Mouse (Mus musculus): Measurements from ENCODE around the gene Cyb5d1. TPM values are rescaled to one million over a fixed set of nuclear protein-coding genes. Genes with fewer than 3 reads are reported as not detected.

Gene Cyb5d1
- polyA plus RNA-seq, 1 experiment, result 23.0 TPM

DNA sequence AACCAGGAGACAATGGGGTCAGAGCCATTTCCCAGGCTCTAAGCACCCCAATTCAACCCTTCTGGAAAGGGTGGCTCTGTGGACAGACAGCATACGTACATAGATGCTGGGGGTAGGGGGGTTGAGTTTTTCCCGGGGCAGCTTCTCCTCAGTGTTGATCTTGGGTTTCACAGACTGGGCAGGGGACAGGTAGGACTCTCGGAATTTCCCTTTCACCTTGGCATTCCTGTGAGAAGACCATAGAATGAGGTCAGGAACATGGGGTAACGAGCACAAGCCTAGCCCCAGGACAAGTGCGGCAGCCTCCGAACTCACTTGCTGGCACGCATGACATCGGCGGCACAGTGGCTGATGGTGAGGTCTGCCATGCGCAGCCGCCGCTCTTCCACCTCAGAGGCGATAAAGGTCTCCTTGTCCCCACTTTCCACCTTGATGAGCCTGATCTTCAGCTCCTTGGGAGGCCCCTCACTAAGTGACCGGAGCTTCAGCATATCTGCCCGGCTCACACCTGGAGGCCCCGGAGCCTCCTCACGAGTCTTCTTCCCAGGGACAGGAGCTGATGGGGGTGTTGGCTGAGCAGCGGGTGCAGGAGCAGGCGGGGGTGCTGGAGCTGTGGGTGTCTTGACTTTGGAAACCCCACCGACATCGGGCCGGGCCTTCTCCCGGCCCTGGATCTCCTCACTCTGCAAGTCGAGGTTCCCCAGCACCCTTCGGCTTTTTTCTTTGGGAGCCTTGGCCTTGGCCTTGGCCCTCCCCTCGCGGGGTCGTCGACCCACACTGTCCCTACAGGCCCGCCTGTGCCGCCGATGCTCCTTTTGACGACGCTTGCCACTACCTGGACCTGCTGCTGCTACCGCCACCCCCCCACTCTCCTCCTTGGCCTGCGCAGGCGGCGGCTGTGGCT is 8.5 kb upstream of the Cyb5d1 start:
- no peaks in the 10 kb centered on the region for H3K27me3 ChIP-seq (ENCODE audit: control insufficient read depth, insufficient read depth, insufficient read length)
- peaks cover 21% of the 10 kb centered on the region for H3K79me2 ChIP-seq (ENCODE audit: control insufficient read depth, insufficient read depth)
- no peak for TF ChIP-seq USF1 (IDR thresholded peaks at IDR 0.05; ENCODE audit: low read depth)
- TF ChIP-seq TCF12 (IDR thresholded peaks at IDR 0.05; ENCODE audit: insufficient read depth, poor library complexity, severe bottlenecking), result no peak
- peak; percentile 48 for TF ChIP-seq POLR2A (IDR thresholded peaks at IDR 0.05; ENCODE audit: insufficient read length, low read depth)
- TF ChIP-seq MYOG (IDR thresholded peaks at IDR 0.05; ENCODE audit: control insufficient read depth in 1 of 3, insufficient read depth in 1 of 3, insufficient read length in 2 of 3, low read depth in 2 of 3), result peak in 1 of 3 experiments; percentile 2
- TF ChIP-seq POLR2AphosphoS2 (IDR thresholded peaks at IDR 0.05; ENCODE audit: insufficient read length, low read depth), result peak; percentile 87
- no peak for TF ChIP-seq MYOD1 (IDR thresholded peaks at IDR 0.05; ENCODE audit: control insufficient read depth in 1 of 3, insufficient read length in 2 of 3, low read depth in 2 of 3)
- no peak for TF ChIP-seq E2F4 (IDR thresholded peaks at IDR 0.05; ENCODE audit: insufficient read depth)
- H3K36me3 ChIP-seq (ENCODE audit: control insufficient read depth, insufficient read depth), result peaks cover 60% of the 10 kb centered on the region
- no peak overlapping the region for H3ac ChIP-seq (ENCODE audit: control insufficient read depth, insufficient read length)
- no peak overlapping the region for H3K4me2 ChIP-seq (ENCODE audit: low read depth)
- H3K4me3 ChIP-seq, result no peak overlapping the region

DNA sequence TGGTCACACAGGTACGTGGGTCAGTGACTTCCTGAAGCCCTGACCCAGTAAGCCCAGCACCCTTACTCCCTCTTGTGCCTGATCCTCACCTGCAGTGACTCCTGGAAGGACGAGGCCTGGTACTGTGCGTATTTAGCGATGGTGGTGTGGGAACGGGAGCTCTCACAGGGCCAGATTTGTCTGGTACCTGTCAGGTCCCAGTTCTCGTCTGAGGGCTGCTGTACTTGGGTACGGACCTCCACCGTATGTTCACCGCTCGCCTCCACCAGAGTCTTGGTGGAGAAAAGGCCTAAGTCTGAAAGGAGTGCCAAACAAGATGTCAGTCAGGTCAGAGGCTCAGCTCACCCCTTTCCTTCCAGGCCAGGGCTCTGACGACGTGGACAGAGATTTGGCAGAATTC is 6.6 kb upstream of the Cyb5d1 start:
- peaks cover 2% of the 10 kb centered on the region for H3K79me2 ChIP-seq (ENCODE audit: control insufficient read depth, insufficient read depth)
- H3K27me3 ChIP-seq (ENCODE audit: control insufficient read depth, insufficient read depth, insufficient read length), result no peaks in the 10 kb centered on the region
- no peak overlapping the region for H3K4me2 ChIP-seq (ENCODE audit: low read depth)
- H3ac ChIP-seq (ENCODE audit: control insufficient read depth, insufficient read length), result no peak overlapping the region
- H3K4me3 ChIP-seq, result no peak overlapping the region
- H3K36me3 ChIP-seq (ENCODE audit: control insufficient read depth, insufficient read depth), result peaks cover 53% of the 10 kb centered on the region
- TF ChIP-seq E2F4 (IDR thresholded peaks at IDR 0.05; ENCODE audit: insufficient read depth) (no peak), POLR2AphosphoS2 (IDR thresholded peaks at IDR 0.05; ENCODE audit: insufficient read length, low read depth) (peak; percentile 81)

GRCm38 (mm10) chr11:69401210-69401637 is 5.8 kb upstream of the Cyb5d1 start:
- no peaks in the 10 kb centered on the region for H3K27me3 ChIP-seq (ENCODE audit: control insufficient read depth, insufficient read depth, insufficient read length)
- H3ac ChIP-seq (ENCODE audit: control insufficient read depth, insufficient read length), result no peak overlapping the region
- H3K36me3 ChIP-seq (ENCODE audit: control insufficient read depth, insufficient read depth), result peaks cover 50% of the 10 kb centered on the region
- no peak overlapping the region for H3K4me2 ChIP-seq (ENCODE audit: low read depth)
- TF ChIP-seq REST (IDR thresholded peaks at IDR 0.05; ENCODE audit: insufficient read depth, insufficient read length) (no peak), TCF12 (IDR thresholded peaks at IDR 0.05; ENCODE audit: insufficient read depth, poor library complexity, severe bottlenecking) (no peak), POLR2A (IDR thresholded peaks at IDR 0.05; ENCODE audit: insufficient read length, low read depth) (peak; percentile 55), MYOD1 (IDR thresholded peaks at IDR 0.05; ENCODE audit: control insufficient read depth in 1 of 3, insufficient read length in 2 of 3, low read depth in 2 of 3) (peak in 1 of 3 experiments; percentile 9), MYOG (IDR thresholded peaks at IDR 0.05; ENCODE audit: control insufficient read depth in 1 of 3, insufficient read depth in 1 of 3, insufficient read length in 2 of 3, low read depth in 2 of 3) (no peak), SRF (IDR thresholded peaks at IDR 0.05; ENCODE audit: control insufficient read depth, insufficient read length, low read depth) (no peak), USF1 (IDR thresholded peaks at IDR 0.05; ENCODE audit: low read depth) (no peak), POLR2AphosphoS2 (IDR thresholded peaks at IDR 0.05; ENCODE audit: insufficient read length, low read depth) (peak; percentile 96)
- no peak overlapping the region for H3K4me3 ChIP-seq
- H3K79me2 ChIP-seq (ENCODE audit: control insufficient read depth, insufficient read depth), result no peaks in the 10 kb centered on the region

- TF ChIP-seq MYOD1 (IDR thresholded peaks at IDR 0.05; ENCODE audit: control insufficient read depth in 1 of 3, insufficient read length in 2 of 3, low read depth in 2 of 3), result no peak
- no peak for TF ChIP-seq REST (IDR thresholded peaks at IDR 0.05; ENCODE audit: insufficient read depth, insufficient read length)
- no peak for TF ChIP-seq TCF12 (IDR thresholded peaks at IDR 0.05; ENCODE audit: insufficient read depth, poor library complexity, severe bottlenecking)
- peak; percentile 75 for TF ChIP-seq POLR2AphosphoS2 (IDR thresholded peaks at IDR 0.05; ENCODE audit: insufficient read length, low read depth)
- no peak for TF ChIP-seq MYOG (IDR thresholded peaks at IDR 0.05; ENCODE audit: control insufficient read depth in 1 of 3, insufficient read depth in 1 of 3, insufficient read length in 2 of 3, low read depth in 2 of 3)
- peak; percentile 28 for TF ChIP-seq POLR2A (IDR thresholded peaks at IDR 0.05; ENCODE audit: insufficient read length, low read depth)
- no peak for TF ChIP-seq MAX (IDR thresholded peaks at IDR 0.05; ENCODE audit: low read depth)
- TF ChIP-seq USF1 (IDR thresholded peaks at IDR 0.05; ENCODE audit: low read depth), result no peak
- TF ChIP-seq CEBPB (IDR thresholded peaks at IDR 0.05; ENCODE audit: insufficient read depth, poor library complexity, severe bottlenecking), result no peak
- TF ChIP-seq SRF (IDR thresholded peaks at IDR 0.05; ENCODE audit: control insufficient read depth, insufficient read length, low read depth), result no peak
- TF ChIP-seq E2F4 (IDR thresholded peaks at IDR 0.05; ENCODE audit: insufficient read depth), result no peak
- TF ChIP-seq TCF3 (IDR thresholded peaks at IDR 0.05; ENCODE audit: insufficient read length, low read depth), result no peak
- no peaks in the 10 kb centered on the region for H3K27me3 ChIP-seq (ENCODE audit: control insufficient read depth, insufficient read depth, insufficient read length)
- H3K4me2 ChIP-seq (ENCODE audit: low read depth), result no peak overlapping the region
- no peak overlapping the region for H3K4me3 ChIP-seq
- peaks cover 48% of the 10 kb centered on the region for H3K36me3 ChIP-seq (ENCODE audit: control insufficient read depth, insufficient read depth)
- no peak overlapping the region for H3ac ChIP-seq (ENCODE audit: control insufficient read depth, insufficient read length)
- no peaks in the 10 kb centered on the region for H3K79me2 ChIP-seq (ENCODE audit: control insufficient read depth, insufficient read depth)
Measured at GRCm38 (mm10) chr11:69400083-69400850, 4.8 kb upstream of the Cyb5d1 start.

Data from myocyte (in vitro differentiated cells).